Mouse (Mus musculus): ENCODE data around the gene Rtn4rl1.

The Rtn4rl1 gene

GRCm38 (mm10) chr11:75184986-75185385, 8.6 kb upstream of the Rtn4rl1 start:
- no peak for DNase-seq (ENCODE audit: low read depth, low spot score)

GRCm38 (mm10) chr11:75189713-75190370, 3.7 kb upstream of the Rtn4rl1 start:
- DNase-seq (ENCODE audit: low read depth, low spot score): no peak

- peak; percentile 71 for DNase-seq (ENCODE audit: low read depth, low spot score)
Measured at GRCm38 (mm10) chr11:75190371-75190724, 3.2 kb upstream of the Rtn4rl1 start.

GRCm38 (mm10) chr11:75190905-75191441, 2.6 kb upstream of the Rtn4rl1 start, which contains the start of gene Dph1:
Gene Dph1, minus strand, starts transcription at chr11:75191241.
- no peak for DNase-seq (ENCODE audit: low read depth, low spot score)

- no peak for DNase-seq (ENCODE audit: low read depth, low spot score)
Measured at GRCm38 (mm10) chr11:75191841-75192240, 1.7 kb upstream of the Rtn4rl1 start.

- peak; percentile 78 for DNase-seq (ENCODE audit: low read depth, low spot score)
Measured at GRCm38 (mm10) chr11:75192336-75193214, 1.0 kb upstream of the Rtn4rl1 start.

- DNase-seq (ENCODE audit: low read depth, low spot score): no peak
Measured at GRCm38 (mm10) chr11:75194121-75194849, 702 bp downstream of the Rtn4rl1 start.

GRCm38 (mm10) chr11:75194850-75195461, 1.4 kb downstream of the Rtn4rl1 start:
- DNase-seq (ENCODE audit: low read depth, low spot score): no peak

GRCm38 (mm10) chr11:75196131-75196530, 2.5 kb downstream of the Rtn4rl1 start:
- DNase-seq (ENCODE audit: low read depth, low spot score): no peak

GRCm38 (mm10) chr11:75197956-75198355, 4.4 kb downstream of the Rtn4rl1 start:
- no peak for DNase-seq (ENCODE audit: low read depth, low spot score)

- no peak for DNase-seq (ENCODE audit: low read depth, low spot score)
Measured at GRCm38 (mm10) chr11:75198792-75199191, 5.2 kb downstream of the Rtn4rl1 start.

- DNase-seq (ENCODE audit: low read depth, low spot score): no peak
Measured at GRCm38 (mm10) chr11:75199951-75200350, 6.4 kb downstream of the Rtn4rl1 start.

- DNase-seq (ENCODE audit: low read depth, low spot score): no peak
Measured at GRCm38 (mm10) chr11:75200935-75201334, 7.4 kb downstream of the Rtn4rl1 start.

GRCm38 (mm10) chr11:75201721-75202120, 8.1 kb downstream of the Rtn4rl1 start:
- DNase-seq (ENCODE audit: low read depth, low spot score): no peak

- DNase-seq (ENCODE audit: low read depth, low spot score): no peak
Measured at GRCm38 (mm10) chr11:75203926-75204325, 10.3 kb downstream of the Rtn4rl1 start.

- no peak for DNase-seq (ENCODE audit: low read depth, low spot score)
Measured at GRCm38 (mm10) chr11:75204472-75204871, 10.9 kb downstream of the Rtn4rl1 start.

- DNase-seq (ENCODE audit: low read depth, low spot score): no peak
Measured at GRCm38 (mm10) chr11:75206347-75206746, 12.8 kb downstream of the Rtn4rl1 start.

- DNase-seq (ENCODE audit: low read depth, low spot score): no peak
Measured at GRCm38 (mm10) chr11:75209363-75209762, 15.8 kb downstream of the Rtn4rl1 start.

- DNase-seq (ENCODE audit: low read depth, low spot score): no peak
Measured at GRCm38 (mm10) chr11:75210093-75210492, 16.5 kb downstream of the Rtn4rl1 start.

GRCm38 (mm10) chr11:75210755-75211154, 17.2 kb downstream of the Rtn4rl1 start:
- no peak for DNase-seq (ENCODE audit: low read depth, low spot score)

- DNase-seq (ENCODE audit: low read depth, low spot score): peak; percentile 77
Measured at GRCm38 (mm10) chr11:75212031-75212667, 18.6 kb downstream of the Rtn4rl1 start.

All from skeletal muscle tissue, adult 2 months (tissue).